Mouse (Mus musculus) myocyte (in vitro differentiated cells): ENCODE measurements around the gene Cdc26.

ENCODE experiments used
- MAX ChIP-seq: IDR thresholded peaks from one replicate; pipeline ENCODE4 v1.6.1; 2011; ENCODE audit warnings: low read depth, mild to moderate bottlenecking, control low read depth
- MYOG ChIP-seq, 3 experiments: IDR thresholded peaks; one replicate each; pipeline ENCODE4 v1.6.1; 2011; ENCODE audit warnings: control low read depth in 2 of 3, low read depth in 2 of 3, mild to moderate bottlenecking in 2 of 3; ENCODE audit not compliant: insufficient read length in 2 of 3, control insufficient read depth in 1 of 3, insufficient read depth in 1 of 3
- POLR2A ChIP-seq: IDR thresholded peaks from one replicate; pipeline ENCODE4 v1.6.1; 2011; ENCODE audit warnings: low read depth, mild to moderate bottlenecking, control low read depth, moderate library complexity; ENCODE audit not compliant: insufficient read length
- POLR2AphosphoS2 ChIP-seq: IDR thresholded peaks from one replicate; pipeline ENCODE4 v1.6.1; 2011; ENCODE audit warnings: low read depth, control low read depth; ENCODE audit not compliant: insufficient read length
- REST ChIP-seq: IDR thresholded peaks from one replicate; pipeline ENCODE4 v1.6.1; 2011; ENCODE audit warnings: mild to moderate bottlenecking, control low read depth, moderate library complexity; ENCODE audit not compliant: insufficient read depth, insufficient read length
- SRF ChIP-seq: IDR thresholded peaks from one replicate; pipeline ENCODE4 v1.6.1; 2011; ENCODE audit warnings: low read depth; ENCODE audit not compliant: control insufficient read depth, insufficient read length
- TCF12 ChIP-seq: IDR thresholded peaks from one replicate; pipeline ENCODE4 v1.6.1; 2011; ENCODE audit warnings: mild to moderate bottlenecking, control low read depth; ENCODE audit not compliant: poor library complexity, insufficient read depth, severe bottlenecking
- USF1 ChIP-seq: IDR thresholded peaks from one replicate; pipeline ENCODE4 v1.6.1; 2011; ENCODE audit warnings: low read depth, mild to moderate bottlenecking, control low read depth, moderate library complexity

DNA sequence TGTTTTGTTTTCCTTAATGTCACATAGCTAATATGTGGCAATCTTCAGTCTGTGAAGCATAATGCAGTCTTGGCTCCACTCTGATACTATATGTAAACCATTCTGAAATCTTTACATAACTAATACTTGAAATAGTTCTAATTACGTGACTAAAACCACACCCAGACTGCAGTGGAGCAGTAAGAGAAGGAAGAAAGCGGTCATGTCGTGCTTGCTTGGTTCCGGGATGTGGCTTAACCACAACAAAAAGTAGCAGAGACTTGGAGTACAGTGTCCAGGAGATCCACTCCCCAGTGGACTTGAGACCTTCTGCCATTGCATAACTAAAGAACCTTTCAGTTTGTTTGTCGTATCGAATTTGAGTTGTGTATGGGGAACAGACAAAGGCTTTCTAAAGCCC, 40.9 kb downstream of the Cdc26 start:
- no peak for TF ChIP-seq REST
- TF ChIP-seq SRF: no peak
- no peak for TF ChIP-seq POLR2A
- TF ChIP-seq POLR2AphosphoS2: no peak
- no peak for TF ChIP-seq TCF12
- no peak for TF ChIP-seq MYOG (IDR thresholded peaks at IDR 0.05; ENCODE audit: control insufficient read depth in 1 of 3, insufficient read depth in 1 of 3, insufficient read length in 2 of 3, low read depth in 2 of 3)
- TF ChIP-seq MAX: no peak
- no peak for TF ChIP-seq USF1
